Mouse (Mus musculus): Measurements from ENCODE around the gene Eftud2.

The Eftud2 gene

GRCm38 (mm10) chr11:102819021-102819782 lies 61.6 kb downstream of the Eftud2 start, which contains the start of gene Gjc1:
Gjc1 (minus strand) TSS chr11:102819700.
- no peak for DNase-seq (ENCODE audit: low read depth)

- DNase-seq (ENCODE audit: low read depth) = no peak
Observed at GRCm38 (mm10) chr11:102818121-102819020, 62.4 kb downstream of the Eftud2 start.

GRCm38 (mm10) chr11:102814881-102815280 lies 65.9 kb downstream of the Eftud2 start:
- no peak for DNase-seq (ENCODE audit: low read depth)

GRCm38 (mm10) chr11:102810721-102811485 lies 69.9 kb downstream of the Eftud2 start:
- DNase-seq (ENCODE audit: low read depth) = peak; percentile 10

- DNase-seq (ENCODE audit: low read depth) = no peak
Observed at GRCm38 (mm10) chr11:102808246-102808645, 72.5 kb downstream of the Eftud2 start.

- no peak for DNase-seq (ENCODE audit: low read depth)
Observed at GRCm38 (mm10) chr11:102803453-102803852, 77.3 kb downstream of the Eftud2 start.

- no peak for DNase-seq (ENCODE audit: low read depth)
Observed at GRCm38 (mm10) chr11:102794157-102794556, 86.6 kb downstream of the Eftud2 start.

GRCm38 (mm10) chr11:102791682-102792445 lies 88.9 kb downstream of the Eftud2 start:
- DNase-seq (ENCODE audit: low read depth) = peak; percentile 23
